Mouse (Mus musculus): Measurements from ENCODE around the gene Itpr2. TPM values are rescaled to one million over a fixed set of nuclear protein-coding genes. Genes with fewer than 3 reads are reported as not detected.

Gene Itpr2
- polyA plus RNA-seq, 1 experiment from 2014 or later = 5.3 TPM

DNA sequence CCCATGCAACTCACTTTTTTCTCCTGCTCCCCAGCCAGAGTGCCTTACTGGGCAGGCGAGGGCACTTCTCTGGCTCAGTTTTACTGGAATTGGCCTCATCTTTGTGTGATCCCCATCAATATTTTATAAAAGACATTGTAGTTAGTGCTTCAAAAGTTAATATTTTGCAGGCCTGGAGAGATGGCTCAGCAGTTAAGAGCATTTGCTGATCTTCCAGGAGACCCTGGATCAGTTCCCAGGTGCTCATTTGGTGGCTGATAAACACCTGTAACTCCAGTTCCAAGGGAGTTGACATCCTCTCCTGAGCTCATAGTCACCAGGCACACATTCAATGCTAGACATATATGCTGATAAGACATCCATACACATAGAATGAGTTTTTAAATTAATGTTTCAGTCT lies 376.4 kb downstream of the Itpr2 start:
- Histone ChIP-seq H3K4me2 (no peak overlapping the region), H3K4me1 (replicated peaks; ENCODE audit: control insufficient read depth, insufficient read depth, low read length) (no peaks in the 10 kb centered on the region), H3K36me3 (ENCODE audit: control insufficient read depth, insufficient read depth, low read length) (no peaks in the 10 kb centered on the region), H3K4me3 (ENCODE audit: low read depth, low read length) (no peak overlapping the region), H3K27me3 (replicated peaks; ENCODE audit: control insufficient read depth, insufficient read depth, low read length) (no peaks in the 10 kb centered on the region), H3K27ac (ENCODE audit: low read depth, low read length) (no peak overlapping the region), H3K9ac (ENCODE audit: low read depth, low read length) (no peak overlapping the region), H3K9me3 (ENCODE audit: control insufficient read depth, low read length) (no peaks in the 10 kb centered on the region)
- DNase-seq (ENCODE audit: low spot score) (no peak), ATAC-seq (replicated peaks; ENCODE audit: low FRiP score) (no peak)
- 81% methylated on average over 1 of the region's 1 CpGs for WGBS

DNA sequence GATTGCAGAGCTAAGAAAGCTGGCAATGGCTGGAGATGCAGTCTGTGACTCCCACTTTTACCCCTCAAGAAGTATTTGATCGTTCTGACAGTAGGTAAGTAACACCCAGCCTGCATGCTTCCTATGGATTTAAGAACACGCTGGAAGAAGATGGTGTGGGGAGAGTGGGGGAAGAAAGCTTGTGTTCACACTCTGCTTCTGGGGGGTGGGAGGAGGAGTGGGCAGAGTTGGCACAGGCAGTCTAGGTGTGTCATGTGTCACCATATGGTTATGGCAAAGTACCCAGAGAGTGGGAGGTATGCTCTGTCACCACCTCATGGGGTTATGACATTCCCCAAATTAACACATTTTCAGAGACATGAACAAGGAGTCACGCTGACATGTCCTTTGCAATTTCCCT lies 377.5 kb downstream of the Itpr2 start:
- 68% methylated on average over 3 of the region's 3 CpGs for WGBS
- Histone ChIP-seq H3K9ac (ENCODE audit: low read depth, low read length) (no peak overlapping the region), H3K27me3 (replicated peaks; ENCODE audit: control insufficient read depth, insufficient read depth, low read length) (no peaks in the 10 kb centered on the region), H3K4me1 (replicated peaks; ENCODE audit: control insufficient read depth, insufficient read depth, low read length) (no peaks in the 10 kb centered on the region), H3K4me3 (ENCODE audit: low read depth, low read length) (no peak overlapping the region), H3K4me2 (no peak overlapping the region), H3K36me3 (ENCODE audit: control insufficient read depth, insufficient read depth, low read length) (no peaks in the 10 kb centered on the region), H3K9me3 (ENCODE audit: control insufficient read depth, low read length) (no peaks in the 10 kb centered on the region), H3K27ac (ENCODE audit: low read depth, low read length) (no peak overlapping the region)
- ATAC-seq (replicated peaks; ENCODE audit: low FRiP score) (no peak), DNase-seq (ENCODE audit: low spot score) (peak; percentile 9)

DNA sequence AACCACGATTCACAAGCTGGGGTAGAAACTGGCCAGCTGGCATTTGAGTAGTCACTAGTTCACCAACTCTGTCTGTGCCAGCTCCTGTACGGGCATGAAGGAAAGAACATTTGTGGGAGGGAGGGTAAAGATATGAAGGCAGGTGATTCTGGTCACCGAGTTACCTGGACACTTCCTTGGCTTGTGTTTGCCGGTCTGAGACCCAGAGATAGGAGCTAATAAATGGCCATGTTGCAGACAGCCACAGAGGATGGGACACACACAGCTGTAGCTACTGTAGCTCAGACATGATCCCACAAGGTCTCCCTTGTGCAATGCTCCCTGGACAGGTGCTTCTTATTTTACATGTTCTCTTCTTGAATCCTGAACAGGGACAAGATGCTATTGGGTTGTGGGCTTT lies 378.4 kb downstream of the Itpr2 start:
- Histone ChIP-seq H3K27ac (ENCODE audit: low read depth, low read length) (no peak overlapping the region), H3K4me1 (replicated peaks; ENCODE audit: control insufficient read depth, insufficient read depth, low read length) (no peaks in the 10 kb centered on the region), H3K9ac (ENCODE audit: low read depth, low read length) (no peak overlapping the region), H3K27me3 (replicated peaks; ENCODE audit: control insufficient read depth, insufficient read depth, low read length) (no peaks in the 10 kb centered on the region), H3K4me3 (ENCODE audit: low read depth, low read length) (no peak overlapping the region), H3K36me3 (ENCODE audit: control insufficient read depth, insufficient read depth, low read length) (no peaks in the 10 kb centered on the region), H3K4me2 (no peak overlapping the region), H3K9me3 (ENCODE audit: control insufficient read depth, low read length) (no peaks in the 10 kb centered on the region)
- DNase-seq (ENCODE audit: low spot score) (no peak), ATAC-seq (replicated peaks; ENCODE audit: low FRiP score) (no peak)
- WGBS = 82% methylated on average over 4 of the region's 4 CpGs

DNA sequence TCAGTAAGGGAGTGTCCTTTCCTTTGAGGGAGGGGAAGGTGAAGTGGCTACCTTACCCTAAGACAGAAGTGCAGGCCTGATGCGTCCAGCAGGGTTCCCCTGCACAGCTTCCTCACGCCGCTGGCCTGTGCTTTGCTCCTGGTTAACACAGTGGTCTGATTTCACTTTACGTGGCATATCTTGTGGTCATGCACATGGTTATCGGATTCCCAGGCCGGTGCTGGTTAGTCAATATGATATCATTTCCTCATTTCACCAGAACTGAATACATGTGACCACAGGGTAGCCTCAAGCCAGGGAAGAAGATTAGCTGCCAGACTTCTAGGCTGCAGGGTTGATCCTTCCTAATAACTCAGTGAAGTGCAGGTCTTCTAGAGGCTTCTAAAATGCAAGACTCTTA lies 381.9 kb downstream of the Itpr2 start:
- no peak overlapping the region for H3K4me3 ChIP-seq (ENCODE audit: low read depth, low read length)
- no peaks in the 10 kb centered on the region for H3K4me1 ChIP-seq (replicated peaks; ENCODE audit: control insufficient read depth, insufficient read depth, low read length)
- H3K27me3 ChIP-seq (replicated peaks; ENCODE audit: control insufficient read depth, insufficient read depth, low read length) = no peaks in the 10 kb centered on the region
- no peak overlapping the region for H3K27ac ChIP-seq (ENCODE audit: low read depth, low read length)
- H3K36me3 ChIP-seq (ENCODE audit: control insufficient read depth, insufficient read depth, low read length) = no peaks in the 10 kb centered on the region
- 44% methylated on average over 6 of the region's 6 CpGs for WGBS
- no peaks in the 10 kb centered on the region for H3K9me3 ChIP-seq (ENCODE audit: control insufficient read depth, low read length)
- DNase-seq (ENCODE audit: low spot score) = peak; percentile 24
- ATAC-seq (replicated peaks; ENCODE audit: low FRiP score) = 0 out of 2 replicates have a peak, but pooled peaks have one; percentile 29
- H3K4me2 ChIP-seq = no peak overlapping the region
- no peak overlapping the region for H3K9ac ChIP-seq (ENCODE audit: low read depth, low read length)

GRCm38 (mm10) chr6:146114731-146115302 lies 387.2 kb downstream of the Itpr2 start:
- WGBS = 37% methylated on average over 12 of the region's 12 CpGs
- H3K27ac ChIP-seq (ENCODE audit: low read depth, low read length) = no peak overlapping the region
- DNase-seq (ENCODE audit: low spot score) (no peak), ATAC-seq (replicated peaks; ENCODE audit: low FRiP score) (no peak)
- H3K4me3 ChIP-seq (ENCODE audit: low read depth, low read length) = no peak overlapping the region
- H3K4me2 ChIP-seq = no peak overlapping the region
- no peaks in the 10 kb centered on the region for H3K9me3 ChIP-seq (ENCODE audit: control insufficient read depth, low read length)
- no peaks in the 10 kb centered on the region for H3K4me1 ChIP-seq (replicated peaks; ENCODE audit: control insufficient read depth, insufficient read depth, low read length)
- no peaks in the 10 kb centered on the region for H3K27me3 ChIP-seq (replicated peaks; ENCODE audit: control insufficient read depth, insufficient read depth, low read length)
- no peaks in the 10 kb centered on the region for H3K36me3 ChIP-seq (ENCODE audit: control insufficient read depth, insufficient read depth, low read length)
- H3K9ac ChIP-seq (ENCODE audit: low read depth, low read length) = no peak overlapping the region

- H3K27ac ChIP-seq (ENCODE audit: low read depth, low read length) = no peak overlapping the region
- ATAC-seq (replicated peaks; ENCODE audit: low FRiP score) = no peak
- no peak overlapping the region for H3K4me2 ChIP-seq
- H3K36me3 ChIP-seq (ENCODE audit: control insufficient read depth, insufficient read depth, low read length) = no peaks in the 10 kb centered on the region
- WGBS = 79% methylated on average over 3 of the region's 3 CpGs
- H3K27me3 ChIP-seq (replicated peaks; ENCODE audit: control insufficient read depth, insufficient read depth, low read length) = no peaks in the 10 kb centered on the region
- DNase-seq (ENCODE audit: low spot score) = no peak
- H3K9ac ChIP-seq (ENCODE audit: low read depth, low read length) = no peak overlapping the region
- H3K9me3 ChIP-seq (ENCODE audit: control insufficient read depth, low read length) = no peaks in the 10 kb centered on the region
- H3K4me3 ChIP-seq (ENCODE audit: low read depth, low read length) = no peak overlapping the region
- no peaks in the 10 kb centered on the region for H3K4me1 ChIP-seq (replicated peaks; ENCODE audit: control insufficient read depth, insufficient read depth, low read length)
Measured at GRCm38 (mm10) chr6:146114071-146114470, 388.0 kb downstream of the Itpr2 start.

GRCm38 (mm10) chr6:146113085-146113484 lies 388.9 kb downstream of the Itpr2 start:
- H3K4me2 ChIP-seq = no peak overlapping the region
- ATAC-seq (replicated peaks; ENCODE audit: low FRiP score) = no peak

GRCm38 (mm10) chr6:146112211-146112610 lies 389.8 kb downstream of the Itpr2 start:
- Histone ChIP-seq H3K9ac (ENCODE audit: low read depth, low read length) (no peak overlapping the region), H3K4me3 (ENCODE audit: low read depth, low read length) (no peak overlapping the region), H3K36me3 (ENCODE audit: control insufficient read depth, insufficient read depth, low read length) (no peaks in the 10 kb centered on the region), H3K27me3 (replicated peaks; ENCODE audit: control insufficient read depth, insufficient read depth, low read length) (no peaks in the 10 kb centered on the region), H3K9me3 (ENCODE audit: control insufficient read depth, low read length) (no peaks in the 10 kb centered on the region), H3K27ac (ENCODE audit: low read depth, low read length) (no peak overlapping the region), H3K4me1 (replicated peaks; ENCODE audit: control insufficient read depth, insufficient read depth, low read length) (no peaks in the 10 kb centered on the region), H3K4me2 (no peak overlapping the region)
- WGBS = 73% methylated on average over 7 of the region's 7 CpGs
- DNase-seq (ENCODE audit: low spot score) (no peak), ATAC-seq (replicated peaks; ENCODE audit: low FRiP score) (no peak)

More at GRCm38 (mm10) chr6:146113085-146113484, 388.9 kb downstream of the Itpr2 start:
- DNase-seq (ENCODE audit: low spot score) = no peak
- H3K27me3 ChIP-seq (replicated peaks; ENCODE audit: control insufficient read depth, insufficient read depth, low read length) = no peaks in the 10 kb centered on the region
- no peaks in the 10 kb centered on the region for H3K36me3 ChIP-seq (ENCODE audit: control insufficient read depth, insufficient read depth, low read length)
- 75% methylated on average over 4 of the region's 4 CpGs for WGBS
- no peaks in the 10 kb centered on the region for H3K4me1 ChIP-seq (replicated peaks; ENCODE audit: control insufficient read depth, insufficient read depth, low read length)
- no peak overlapping the region for H3K9ac ChIP-seq (ENCODE audit: low read depth, low read length)
- no peak overlapping the region for H3K27ac ChIP-seq (ENCODE audit: low read depth, low read length)
- H3K9me3 ChIP-seq (ENCODE audit: control insufficient read depth, low read length) = no peaks in the 10 kb centered on the region
- H3K4me3 ChIP-seq (ENCODE audit: low read depth, low read length) = no peak overlapping the region

DNA sequence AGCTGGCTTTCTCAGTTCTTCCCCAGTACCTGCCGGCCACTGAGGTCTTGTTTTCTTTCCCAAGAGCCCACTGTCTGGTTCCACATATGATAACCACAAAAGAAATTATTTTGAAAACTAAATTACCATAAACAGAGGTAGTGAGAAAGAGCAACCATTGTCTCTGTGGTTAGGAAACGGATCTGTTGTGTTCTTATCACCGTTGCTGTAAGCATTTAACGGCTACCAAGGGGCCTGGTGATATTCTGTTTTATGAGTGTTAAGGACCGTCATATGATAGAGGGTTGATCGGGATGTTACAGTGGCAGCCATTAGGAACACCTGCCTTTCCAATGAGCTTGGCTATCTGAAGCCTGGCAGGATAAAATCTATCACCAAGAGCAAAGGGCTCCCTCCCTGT lies 390.2 kb downstream of the Itpr2 start:
- H3K4me2 ChIP-seq = no peak overlapping the region
- H3K9me3 ChIP-seq (ENCODE audit: control insufficient read depth, low read length) = no peaks in the 10 kb centered on the region
- H3K9ac ChIP-seq (ENCODE audit: low read depth, low read length) = no peak overlapping the region
- no peaks in the 10 kb centered on the region for H3K36me3 ChIP-seq (ENCODE audit: control insufficient read depth, insufficient read depth, low read length)
- DNase-seq (ENCODE audit: low spot score) (no peak), ATAC-seq (replicated peaks; ENCODE audit: low FRiP score) (no peak)
- H3K4me1 ChIP-seq (replicated peaks; ENCODE audit: control insufficient read depth, insufficient read depth, low read length) = no peaks in the 10 kb centered on the region
- no peak overlapping the region for H3K4me3 ChIP-seq (ENCODE audit: low read depth, low read length)
- WGBS = 76% methylated on average over 6 of the region's 6 CpGs
- no peaks in the 10 kb centered on the region for H3K27me3 ChIP-seq (replicated peaks; ENCODE audit: control insufficient read depth, insufficient read depth, low read length)
- no peak overlapping the region for H3K27ac ChIP-seq (ENCODE audit: low read depth, low read length)
